Mouse (Mus musculus): ENCODE results near the gene Dock10.

GRCm38 (mm10) chr1:80583281-80583680, 175.0 kb downstream of the Dock10 start:
- TF ChIP-seq CTCF (IDR thresholded peaks at IDR 0.05; ENCODE audit: low read depth) (no peak), EP300 (optimal IDR thresholded peaks at IDR 0.05) (no peak)

Measured in stomach, postnatal 0 days (tissue).